In the genomic region with DNA sequence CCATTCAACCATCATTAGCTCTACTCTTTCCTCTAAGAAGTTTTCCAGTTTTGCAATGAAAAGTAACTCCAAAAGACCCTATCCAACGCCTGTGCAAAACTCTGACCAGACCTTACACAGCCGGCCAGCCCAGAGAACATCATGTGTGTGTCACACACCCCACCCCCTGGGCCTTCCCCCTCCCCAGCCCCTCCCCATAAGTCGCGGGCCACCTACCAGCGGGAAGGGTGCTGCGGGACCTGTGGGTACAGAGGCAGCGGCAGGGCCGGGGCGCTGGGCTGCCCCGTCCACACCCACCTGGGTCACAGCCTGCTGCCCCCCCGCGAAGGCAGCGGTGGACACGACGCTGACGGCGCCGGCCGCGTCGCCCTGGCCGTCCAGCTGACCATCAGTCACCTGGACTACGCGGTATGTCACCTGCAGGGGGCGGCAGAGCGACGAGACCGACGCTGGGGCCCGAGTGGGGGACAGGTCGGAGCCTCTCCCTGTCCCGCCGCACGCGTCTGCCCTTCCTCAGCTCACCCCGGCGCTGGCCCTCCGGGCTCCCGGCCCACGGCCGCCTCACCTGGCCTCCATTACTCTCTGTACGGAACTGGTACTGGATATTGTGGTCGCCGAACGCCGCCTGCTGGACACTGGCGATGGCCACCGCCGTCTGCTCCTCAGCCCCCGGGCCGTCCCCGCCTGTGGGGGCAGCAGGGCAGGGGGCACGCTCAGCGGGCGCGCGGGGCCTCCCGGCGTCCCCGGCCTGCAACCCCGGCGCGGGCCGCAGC, we compare ENCODE assay signal across 8 mouse cellular contexts. TPM values are rescaled to one million over a fixed set of nuclear protein-coding genes. Genes with fewer than 3 reads are reported as not detected.
DNase-seq lines count a peak whose midpoint lies in the region; ATAC-seq and TF ChIP-seq lines count a peak whose summit lies in the region.

No protein-coding gene starts in this region.

- peaks cover 9% of the 10 kb centered on the region for H3K4me1 ChIP-seq in ES-Bruce4 (ENCODE audit: control insufficient read depth, insufficient read depth, low read length)
- H3K4me1 ChIP-seq in forebrain, embryonic 14.5 days (ENCODE audit: control insufficient read depth, insufficient read depth, low read length) = peaks cover 14% of the 10 kb centered on the region
- H3K4me1 ChIP-seq in liver, postnatal 0 days (ENCODE audit: insufficient read depth) = peaks cover 34% of the 10 kb centered on the region
- H3K4me1 ChIP-seq in neural tube, embryonic 14.5 days (ENCODE audit: control insufficient read depth, insufficient read depth, low read length) = peaks cover 13% of the 10 kb centered on the region
- H3K4me1 ChIP-seq in testis, adult 2 months (ENCODE audit: control insufficient read depth, insufficient read depth, low read length) = peaks cover 10% of the 10 kb centered on the region

- TF ChIP-seq CTCF in ES-Bruce4 (IDR thresholded peaks at IDR 0.05; ENCODE audit: low read depth, low read length) = peak; percentile 65
- peak; percentile 95 for TF ChIP-seq CTCF in liver, postnatal 0 days (IDR thresholded peaks at IDR 0.05; ENCODE audit: low read depth)
- TF ChIP-seq CTCF in testis, adult 2 months (IDR thresholded peaks at IDR 0.05; ENCODE audit: control insufficient read depth, insufficient read depth, insufficient replicate concordance, low read depth, low read length) = peak; percentile 74

- H3K9ac ChIP-seq in ES-Bruce4 (ENCODE audit: low read depth, poor library complexity, severe bottlenecking) = peak overlapping the region; percentile 99
- H3K9ac ChIP-seq in forebrain, embryonic 14.5 days (ENCODE audit: low read length) = peak overlapping the region; percentile 94
- H3K9ac ChIP-seq in liver, postnatal 0 days (replicated peaks) = peak overlapping the region; percentile 99
- H3K9ac ChIP-seq in neural tube, embryonic 14.5 days (replicated peaks; ENCODE audit: low read depth, low read length) = peak overlapping the region; percentile 99

- DNase-seq in cerebellum, adult 11-12 months = peak; percentile 93
- peak; percentile 81 for DNase-seq in forebrain, embryonic 14.5 days (ENCODE audit: low spot score)
- DNase-seq in heart, postnatal 14 days = peak; percentile 93 to 94
- peak; percentile 88 for DNase-seq in layer of hippocampus, adult 11-12 months (ENCODE audit: low spot score)
- peak; percentile 95 for DNase-seq in liver, postnatal 0 days

- H3K36me3 ChIP-seq in ES-Bruce4 (ENCODE audit: control insufficient read depth, insufficient read depth, low read length, poor library complexity, severe bottlenecking) = peaks cover 23% of the 10 kb centered on the region
- peaks cover 52% of the 10 kb centered on the region for H3K36me3 ChIP-seq in forebrain, embryonic 14.5 days (ENCODE audit: control insufficient read depth, insufficient read depth, low read length)
- peaks cover 44% of the 10 kb centered on the region for H3K36me3 ChIP-seq in liver, postnatal 0 days (replicated peaks; ENCODE audit: insufficient read depth, low read length)
- H3K36me3 ChIP-seq in neural tube, embryonic 14.5 days (ENCODE audit: control insufficient read depth, insufficient read depth, low read length) = peaks cover 24% of the 10 kb centered on the region
- no peaks in the 10 kb centered on the region for H3K36me3 ChIP-seq in testis, adult 2 months (ENCODE audit: control insufficient read depth, insufficient read depth, low read length)

- WGBS in forebrain, embryonic 14.5 days = under 1% methylated on average over 63 of the region's 64 CpGs
- 1% methylated on average over 63 of the region's 64 CpGs for WGBS in liver, postnatal 0 days (ENCODE audit: insufficient replicate concordance)
- WGBS in neural tube, embryonic 14.5 days = 1% methylated on average over 61 of the region's 64 CpGs

- ATAC-seq in forebrain, embryonic 14.5 days = peak; percentile 68
- peak; percentile 67 for ATAC-seq in liver, postnatal 0 days
- peak; percentile 70 for ATAC-seq in neural tube, embryonic 14.5 days (ENCODE audit: low read depth)

- H3K9me3 ChIP-seq in ES-Bruce4 (replicated peaks; ENCODE audit: control insufficient read depth, insufficient read depth, low read length, poor library complexity, severe bottlenecking) = no peaks in the 10 kb centered on the region
- no peaks in the 10 kb centered on the region for H3K9me3 ChIP-seq in forebrain, embryonic 14.5 days (replicated peaks; ENCODE audit: control insufficient read depth, low read length)
- no peaks in the 10 kb centered on the region for H3K9me3 ChIP-seq in liver, postnatal 0 days (ENCODE audit: low read length)
- no peaks in the 10 kb centered on the region for H3K9me3 ChIP-seq in neural tube, embryonic 14.5 days (ENCODE audit: control insufficient read depth, low read length)

- no peak for TF ChIP-seq EP300 in ES-Bruce4 (IDR thresholded peaks at IDR 0.05; ENCODE audit: insufficient read depth, low read depth, low read length)
- TF ChIP-seq EP300 in liver, postnatal 0 days (IDR thresholded peaks at IDR 0.05; ENCODE audit: low read depth) = no peak

- no peak overlapping the region for H3K27ac ChIP-seq in ES-Bruce4 (ENCODE audit: insufficient read depth, low read length)
- H3K27ac ChIP-seq in forebrain, embryonic 14.5 days (ENCODE audit: low read depth, low read length) = peak overlapping the region; percentile 98
- H3K27ac ChIP-seq in liver, postnatal 0 days (ENCODE audit: low read depth) = peak overlapping the region; percentile 99
- H3K27ac ChIP-seq in neural tube, embryonic 14.5 days (ENCODE audit: low read depth, low read length) = peak overlapping the region; percentile 98
- H3K27ac ChIP-seq in testis, adult 2 months (ENCODE audit: control insufficient read depth, insufficient read depth, low read depth, low read length) = peak overlapping the region; percentile 87

- intact Hi-C loops in heart, postnatal 14 days (cut with DNase I) = no loop called here

- peak overlapping the region; percentile 80 for H3K4me2 ChIP-seq in forebrain, embryonic 14.5 days (ENCODE audit: low read length)
- peak overlapping the region; percentile 91 for H3K4me2 ChIP-seq in liver, postnatal 0 days (ENCODE audit: low read depth, low read length)
- peak overlapping the region; percentile 87 for H3K4me2 ChIP-seq in neural tube, embryonic 14.5 days (ENCODE audit: low read depth, low read length)

- H3K27me3 ChIP-seq in ES-Bruce4 (ENCODE audit: control insufficient read depth, insufficient read depth, low read length, poor library complexity, severe bottlenecking) = no peaks in the 10 kb centered on the region
- no peaks in the 10 kb centered on the region for H3K27me3 ChIP-seq in forebrain, embryonic 14.5 days (replicated peaks; ENCODE audit: control insufficient read depth, insufficient read depth, low read length)
- H3K27me3 ChIP-seq in liver, postnatal 0 days (ENCODE audit: insufficient read depth, low read length) = no peaks in the 10 kb centered on the region
- H3K27me3 ChIP-seq in neural tube, embryonic 14.5 days (ENCODE audit: control insufficient read depth, insufficient read depth, low read length) = no peaks in the 10 kb centered on the region
- H3K27me3 ChIP-seq in testis, adult 2 months (ENCODE audit: control insufficient read depth, insufficient read depth, low read length) = no peaks in the 10 kb centered on the region

- peak overlapping the region; percentile 99 for H3K4me3 ChIP-seq in ES-Bruce4 (ENCODE audit: low read depth, low read length)
- peak overlapping the region; percentile 92 for H3K4me3 ChIP-seq in forebrain, embryonic 14.5 days (ENCODE audit: low read depth, low read length)
- peak overlapping the region; percentile 99 for H3K4me3 ChIP-seq in liver, postnatal 0 days (ENCODE audit: low read depth, low read length)
- peak overlapping the region; percentile 82 for H3K4me3 ChIP-seq in neural tube, embryonic 14.5 days (ENCODE audit: low read depth, low read length)
- peak overlapping the region; percentile 92 for H3K4me3 ChIP-seq in testis, adult 2 months (ENCODE audit: control insufficient read depth, low read depth, low read length)

- TF ChIP-seq POLR2A in ES-Bruce4 (IDR thresholded peaks at IDR 0.05; ENCODE audit: insufficient read depth, low read length) = no peak
- no peak for TF ChIP-seq POLR2A in testis, adult 2 months (IDR thresholded peaks at IDR 0.05; ENCODE audit: control insufficient read depth, low read depth, low read length)

RNA-seq across cellular contexts. Expression of gene Usf2, which starts 0.8 kb away (rescaled TPM):
- 62.7 and 71.4 TPM in 2 replicates for polyA plus RNA-seq in ES-Bruce4 (2011; ENCODE audit: insufficient read depth, insufficient read length, low read depth, missing spikeins)
- 20.3 and 25.0 TPM in 2 replicates for polyA plus RNA-seq in forebrain, embryonic 14.5 days (2014; fragmentation: Nextera tagmentation; extraction: Ambion mirVana)
- 100 to 1,000 TPM in 1 of 2 experiments, 10 to 100 TPM in 1; 90.2 to 103 TPM for total RNA-seq in heart, postnatal 14 days (2021)
- 11.6 and 12.0 TPM in 2 replicates for polyA plus RNA-seq in liver, postnatal 0 days (2015; fragmentation: Nextera tagmentation; extraction: Ambion mirVana)
- polyA plus RNA-seq in neural tube, embryonic 14.5 days (2014; fragmentation: Nextera tagmentation; extraction: Ambion mirVana) = 28.2 and 28.9 TPM in 2 replicates
- 27.0 and 31.3 TPM in 2 replicates for polyA plus RNA-seq in testis, adult 2 months (2012; rRNA removed)

RNA-seq across cellular contexts. Expression of gene Hamp, which starts 11.9 kb away (rescaled TPM):
- not detected in 2 replicates for polyA plus RNA-seq in ES-Bruce4 (2011; ENCODE audit: insufficient read depth, insufficient read length, low read depth, missing spikeins)
- not detected in 2 replicates for polyA plus RNA-seq in forebrain, embryonic 14.5 days (2014; fragmentation: Nextera tagmentation; extraction: Ambion mirVana)
- total RNA-seq in heart, postnatal 14 days (2021) = 10 to 100 TPM in 1 of 2 experiments, 1 to 10 TPM in 1; 5.1 to 28.3 TPM
- 142 and 248 TPM in 2 replicates for polyA plus RNA-seq in liver, postnatal 0 days (2015; fragmentation: Nextera tagmentation; extraction: Ambion mirVana)
- polyA plus RNA-seq in neural tube, embryonic 14.5 days (2014; fragmentation: Nextera tagmentation; extraction: Ambion mirVana) = not detected in 2 replicates
- polyA plus RNA-seq in testis, adult 2 months (2012; rRNA removed) = not detected in 2 replicates

RNA-seq across cellular contexts. Expression of gene Lsr, which starts 17.5 kb away (rescaled TPM):
- polyA plus RNA-seq in ES-Bruce4 (2011; ENCODE audit: insufficient read depth, insufficient read length, low read depth, missing spikeins) = 39.1 and 42.9 TPM in 2 replicates
- polyA plus RNA-seq in forebrain, embryonic 14.5 days (2014; fragmentation: Nextera tagmentation; extraction: Ambion mirVana) = 16.8 and 19.2 TPM in 2 replicates
- total RNA-seq in heart, postnatal 14 days (2021) = 1 to 10 TPM; 4.2 to 5.0 TPM
- 28.2 and 33.7 TPM in 2 replicates for polyA plus RNA-seq in liver, postnatal 0 days (2015; fragmentation: Nextera tagmentation; extraction: Ambion mirVana)
- 10.2 and 15.3 TPM in 2 replicates for polyA plus RNA-seq in neural tube, embryonic 14.5 days (2014; fragmentation: Nextera tagmentation; extraction: Ambion mirVana)
- 24.4 and 30.2 TPM in 2 replicates for polyA plus RNA-seq in testis, adult 2 months (2012; rRNA removed)

RNA-seq across cellular contexts. Expression of gene Fam187b, which starts 17.8 kb away (rescaled TPM):
- 3.4 and 3.5 TPM in 2 replicates for polyA plus RNA-seq in ES-Bruce4 (2011; ENCODE audit: insufficient read depth, insufficient read length, low read depth, missing spikeins)
- 0.20 and 0.35 TPM in 2 replicates for polyA plus RNA-seq in forebrain, embryonic 14.5 days (2014; fragmentation: Nextera tagmentation; extraction: Ambion mirVana)
- total RNA-seq in heart, postnatal 14 days (2021) = under 1 TPM in 1 of 2 experiments, not detected in 1; 0.60 TPM
- polyA plus RNA-seq in liver, postnatal 0 days (2015; fragmentation: Nextera tagmentation; extraction: Ambion mirVana) = 4.0 and 5.0 TPM in 2 replicates
- 0.40 and 0.44 TPM in 2 replicates for polyA plus RNA-seq in neural tube, embryonic 14.5 days (2014; fragmentation: Nextera tagmentation; extraction: Ambion mirVana)
- 524 and 525 TPM in 2 replicates for polyA plus RNA-seq in testis, adult 2 months (2012; rRNA removed)

RNA-seq across cellular contexts. Expression of gene Hamp2, which starts 31.3 kb away (rescaled TPM):
- not detected in 2 replicates for polyA plus RNA-seq in ES-Bruce4 (2011; ENCODE audit: insufficient read depth, insufficient read length, low read depth, missing spikeins)
- polyA plus RNA-seq in forebrain, embryonic 14.5 days (2014; fragmentation: Nextera tagmentation; extraction: Ambion mirVana) = not detected in 2 replicates
- total RNA-seq in heart, postnatal 14 days (2021) = 1 to 10 TPM; 1.9 to 5.4 TPM
- 0.49 TPM in 1 of 2 replicates, not detected in the other for polyA plus RNA-seq in liver, postnatal 0 days (2015; fragmentation: Nextera tagmentation; extraction: Ambion mirVana)
- polyA plus RNA-seq in neural tube, embryonic 14.5 days (2014; fragmentation: Nextera tagmentation; extraction: Ambion mirVana) = not detected in 2 replicates
- 0.38 and 1.5 TPM in 2 replicates for polyA plus RNA-seq in testis, adult 2 months (2012; rRNA removed)

Comparison
In these comparisons a context has a peak if more than half of its experiments do, and no peak if none do; other contexts are left out.
1. RNA of gene Hamp, which starts 11.9 kb away (polyA plus RNA-seq): 142 to 248 TPM in liver, postnatal 0 days; not detected in testis, adult 2 months, not detected in ES-Bruce4, not detected in forebrain, embryonic 14.5 days and not detected in neural tube, embryonic 14.5 days; every median in the first group is over 100 times any median in the second.
2. Peak in every context shown above with its lines, with median percentiles within 50 percentile points of each other: H3K4me3 ChIP-seq, H3K9ac ChIP-seq, CTCF ChIP-seq, DNase-seq, ATAC-seq and H3K4me2 ChIP-seq.